Mouse (Mus musculus) midbrain, embryonic 13.5 days (tissue): ENCODE data around the gene Pkd1. TPM values are rescaled to one million over a fixed set of nuclear protein-coding genes. Genes with fewer than 3 reads are reported as not detected.

Experiments used
- ATAC-seq: fragments of 200-750 bp; cut with Nextera tagmentation; 2 replicates; pipeline ENCODE4 v1.8.0; 2017; ENCODE audit warnings: mild to moderate bottlenecking, moderate TSS enrichment, moderate library complexity
- H3K27ac ChIP-seq: fragments of 300-500 bp; sonication (generic); 2 replicates; pipeline ENCODE4 v1.5.1; 2015; ENCODE audit warnings: inconsistent platforms, mild to moderate bottlenecking, moderate library complexity
- H3K27me3 ChIP-seq: fragments of 300-500 bp; sonication (generic); 2 replicates; pipeline ENCODE4 v1.6.1; 2015; ENCODE audit warnings: mild to moderate bottlenecking, inconsistent platforms
- H3K36me3 ChIP-seq: fragments of 300-500 bp; sonication (generic); 2 replicates; pipeline ENCODE4 v1.6.1; 2015; ENCODE audit warnings: mild to moderate bottlenecking, inconsistent platforms
- H3K4me1 ChIP-seq: fragments of 300-500 bp; sonication (generic); replicated peaks from 2 replicates; pipeline ENCODE4 v1.6.1; 2015; ENCODE audit warnings: inconsistent platforms
- H3K4me2 ChIP-seq: fragments of 300-500 bp; sonication (generic); replicated peaks from 2 replicates; pipeline ENCODE4 v1.6.1; 2015; ENCODE audit warnings: moderate library complexity, mild to moderate bottlenecking, inconsistent platforms
- H3K4me3 ChIP-seq: fragments of 300-500 bp; sonication (generic); replicated peaks from 2 replicates; pipeline ENCODE4 v1.5.1; 2015; ENCODE audit warnings: mild to moderate bottlenecking, inconsistent platforms
- H3K9ac ChIP-seq: fragments of 300-500 bp; sonication (generic); replicated peaks from 2 replicates; pipeline ENCODE4 v1.6.1; 2015; ENCODE audit warnings: mild to moderate bottlenecking, inconsistent platforms
- H3K9me3 ChIP-seq: fragments of 300-500 bp; sonication (generic); 2 replicates; pipeline ENCODE4 v1.6.1; 2016; ENCODE audit warnings: mild to moderate bottlenecking, inconsistent platforms
- WGBS: fragments of 180-500 bp; shearing (Covaris S2); methylation state at CpG from one replicate; pipeline ENCODE4 v1.1.7; 2015; 5-methylcytosine and 5-hydroxymethylcytosine counted together
- polyA plus RNA-seq: library from polyadenylated mRNA; unstranded; fragments of >200 nt; fragmentation: Nextera tagmentation; extraction: Ambion mirVana; gene quantifications from 2 replicates; pipeline ENCODE4 v1.2.1, GENCODE M21; 2015

Pkd1 gene
- polyA plus RNA-seq, 1 experiment from 2014 or later = 19.4 TPM

DNA sequence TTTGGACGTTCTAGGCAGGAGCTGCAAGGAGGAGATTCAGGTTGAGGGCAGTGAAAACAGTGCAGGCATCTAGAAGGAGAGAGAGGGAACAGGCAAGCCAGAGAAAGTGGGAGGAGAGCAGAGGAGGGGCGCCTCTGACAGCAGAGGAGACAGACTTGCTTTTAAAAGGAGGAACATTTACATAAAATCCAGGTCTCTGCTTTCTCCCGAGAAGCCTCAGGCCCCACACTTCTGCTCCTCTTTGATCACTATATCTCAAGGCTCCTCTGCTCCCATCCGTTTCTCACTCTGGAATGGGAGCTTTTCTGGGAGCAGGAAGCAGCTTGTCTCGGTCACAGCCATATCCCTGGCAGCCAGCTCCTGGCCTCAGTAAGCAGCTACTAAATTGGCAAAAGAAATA is 14.3 kb upstream of the Pkd1 start:
- no peak for ATAC-seq
- 59% methylated on average over 5 of the region's 5 CpGs for WGBS

GRCm38 (mm10) chr17:24537536-24537935 is 12.1 kb upstream of the Pkd1 start:
- WGBS = 38% methylated on average over 3 of the region's 3 CpGs
- H3K9me3 ChIP-seq = no peaks in the 10 kb centered on the region
- no peaks in the 10 kb centered on the region for H3K27me3 ChIP-seq
- no peaks in the 10 kb centered on the region for H3K36me3 ChIP-seq
- no peak overlapping the region for H3K27ac ChIP-seq
- no peak overlapping the region for H3K4me2 ChIP-seq
- peaks cover 22% of the 10 kb centered on the region for H3K4me1 ChIP-seq
- no peak overlapping the region for H3K4me3 ChIP-seq
- H3K9ac ChIP-seq = 0 out of 2 replicates have a peak overlapping the region, but pooled peaks have one; percentile 39
- no peak for ATAC-seq

More for the DNA sequence above, 14.3 kb upstream of the Pkd1 start:
- H3K4me3 ChIP-seq = no peak overlapping the region
- peaks cover 45% of the 10 kb centered on the region for H3K4me1 ChIP-seq
- peaks cover 7% of the 10 kb centered on the region; the same call in 1 of the 2 replicates for H3K36me3 ChIP-seq
- H3K9ac ChIP-seq = no peak overlapping the region
- H3K27ac ChIP-seq = no peak overlapping the region
- H3K4me2 ChIP-seq = no peak overlapping the region
- H3K27me3 ChIP-seq = no peaks in the 10 kb centered on the region
- H3K9me3 ChIP-seq = no peaks in the 10 kb centered on the region

DNA sequence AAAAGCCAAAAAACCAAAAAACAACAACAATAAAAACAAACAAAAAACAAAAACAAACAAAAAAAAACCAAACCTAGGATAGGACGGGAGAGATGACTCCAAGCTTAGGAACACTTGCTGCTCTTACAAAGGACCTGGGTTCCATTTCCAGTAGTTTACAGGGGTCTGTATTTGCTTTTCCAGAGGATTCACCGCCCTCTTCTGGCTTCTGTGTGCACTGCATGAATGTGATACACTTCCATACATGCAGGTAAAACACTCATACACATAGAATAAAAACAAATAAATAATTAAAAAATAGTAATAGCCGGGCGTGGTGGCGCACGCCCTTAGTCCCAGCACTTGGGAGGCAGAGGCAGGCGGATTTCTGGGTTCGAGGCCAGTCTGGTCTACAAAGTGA is 10.7 kb upstream of the Pkd1 start:
- 73% methylated on average over 8 of the region's 8 CpGs for WGBS
- peaks cover 9% of the 10 kb centered on the region for H3K4me1 ChIP-seq
- H3K36me3 ChIP-seq = no peaks in the 10 kb centered on the region
- H3K4me3 ChIP-seq = no peak overlapping the region
- no peaks in the 10 kb centered on the region for H3K27me3 ChIP-seq
- H3K27ac ChIP-seq = no peak overlapping the region
- no peaks in the 10 kb centered on the region for H3K9me3 ChIP-seq
- H3K9ac ChIP-seq = no peak overlapping the region
- H3K4me2 ChIP-seq = no peak overlapping the region
- no peak for ATAC-seq

GRCm38 (mm10) chr17:24540375-24540774 is 9.3 kb upstream of the Pkd1 start:
- 8% methylated on average over 3 of the region's 3 CpGs for WGBS
- no peaks in the 10 kb centered on the region; the same call in 1 of the 2 replicates for H3K27me3 ChIP-seq

DNA sequence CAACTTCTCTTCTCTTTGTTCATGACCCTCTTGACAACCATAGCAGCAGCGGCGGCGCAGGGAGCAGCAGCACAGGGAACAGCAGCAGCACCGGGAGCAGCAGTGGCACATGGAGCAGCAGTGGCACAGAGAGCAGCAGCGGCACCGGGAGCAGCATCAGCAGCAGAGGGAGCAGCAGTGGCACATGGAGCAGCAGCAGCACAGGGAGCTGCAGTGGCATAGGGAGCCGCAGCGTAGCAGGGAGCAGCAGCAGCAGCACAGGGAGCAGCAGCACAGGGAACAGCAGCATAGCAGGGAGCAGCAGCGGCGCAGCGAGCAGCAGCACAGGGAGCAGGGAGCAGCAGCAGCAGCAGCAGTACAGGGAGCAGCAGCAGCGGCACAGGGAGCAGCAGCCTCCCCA is 5.0 kb upstream of the Pkd1 start:
- Histone ChIP-seq H3K36me3 (no peaks in the 10 kb centered on the region), H3K9me3 (no peaks in the 10 kb centered on the region), H3K27ac (no peak overlapping the region), H3K27me3 (peaks cover 15% of the 10 kb centered on the region), H3K4me1 (peaks cover 15% of the 10 kb centered on the region), H3K4me2 (peak overlapping the region; percentile 36), H3K9ac (peak overlapping the region; percentile 20; the same call in 1 of the 2 replicates), H3K4me3 (no peak overlapping the region; the same call in 1 of the 2 replicates)
- no peak for ATAC-seq
- WGBS = 24% methylated on average over 12 of the region's 12 CpGs

More at GRCm38 (mm10) chr17:24540375-24540774, 9.3 kb upstream of the Pkd1 start:
- no peaks in the 10 kb centered on the region for H3K36me3 ChIP-seq
- ATAC-seq = no peak
- H3K4me3 ChIP-seq = no peak overlapping the region
- peaks cover 15% of the 10 kb centered on the region for H3K4me1 ChIP-seq
- no peak overlapping the region for H3K9ac ChIP-seq
- no peak overlapping the region for H3K27ac ChIP-seq
- no peak overlapping the region for H3K4me2 ChIP-seq
- no peaks in the 10 kb centered on the region for H3K9me3 ChIP-seq

DNA sequence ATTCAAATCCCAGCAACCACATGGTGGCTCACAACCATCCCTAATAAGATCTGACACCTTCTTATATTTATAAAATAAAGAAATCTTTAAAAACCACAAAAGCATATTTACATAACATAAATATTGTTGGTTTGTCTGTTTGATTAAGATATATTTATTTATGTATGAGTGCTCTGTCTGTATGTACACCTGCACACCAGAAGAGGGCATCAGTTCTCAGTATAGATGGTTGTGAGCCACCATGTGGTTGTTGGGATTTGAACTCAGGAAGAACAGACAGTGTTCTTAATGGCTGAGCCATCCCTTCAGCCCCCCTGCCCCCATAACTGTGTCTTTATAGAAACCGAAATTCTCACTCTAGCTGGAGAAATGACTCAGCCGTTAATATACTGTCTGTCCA is 4.4 kb upstream of the Pkd1 start:
- ATAC-seq = no peak
- Histone ChIP-seq H3K9ac (0 out of 2 replicates have a peak overlapping the region, but pooled peaks have one; percentile 20), H3K27ac (no peak overlapping the region), H3K27me3 (peaks cover 15% of the 10 kb centered on the region), H3K9me3 (no peaks in the 10 kb centered on the region), H3K4me3 (no peak overlapping the region), H3K4me1 (peaks cover 15% of the 10 kb centered on the region), H3K36me3 (no peaks in the 10 kb centered on the region), H3K4me2 (no peak overlapping the region)
- WGBS = 93% methylated on average over 2 of the region's 2 CpGs

GRCm38 (mm10) chr17:24546234-24546633 is 3.4 kb upstream of the Pkd1 start:
- H3K36me3 ChIP-seq = no peaks in the 10 kb centered on the region
- H3K4me3 ChIP-seq = no peak overlapping the region
- 84% methylated on average over 3 of the region's 3 CpGs for WGBS
- H3K9me3 ChIP-seq = no peaks in the 10 kb centered on the region
- H3K27ac ChIP-seq = no peak overlapping the region
- peaks cover 15% of the 10 kb centered on the region for H3K27me3 ChIP-seq
- no peak overlapping the region for H3K4me2 ChIP-seq
- H3K9ac ChIP-seq = no peak overlapping the region
- ATAC-seq = no peak
- peaks cover 20% of the 10 kb centered on the region for H3K4me1 ChIP-seq

DNA sequence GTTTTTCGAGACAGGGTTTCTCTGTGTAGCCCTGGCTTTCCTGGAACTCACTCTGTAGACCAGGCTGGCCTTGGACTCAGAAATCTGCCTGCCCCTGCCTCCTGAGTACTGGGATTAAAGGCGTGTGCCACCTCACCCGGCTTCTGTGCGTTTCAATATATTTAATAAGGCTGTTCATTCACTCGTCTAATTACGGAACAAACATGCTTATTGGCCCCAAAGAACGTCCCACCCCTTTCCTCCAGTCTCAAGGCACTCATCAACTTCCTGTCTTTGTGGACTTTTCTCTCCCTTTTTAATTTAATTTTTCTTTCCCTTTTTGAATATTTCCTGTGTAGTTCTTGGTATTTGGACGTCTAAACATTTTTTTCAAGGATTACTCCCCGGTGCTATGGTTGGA is 1.2 kb upstream of the Pkd1 start:
- Histone ChIP-seq H3K4me3 (peak overlapping the region; percentile 65; the same call in 1 of the 2 replicates), H3K27me3 (peaks cover 15% of the 10 kb centered on the region), H3K4me1 (peaks cover 40% of the 10 kb centered on the region), H3K9me3 (no peaks in the 10 kb centered on the region), H3K27ac (no peak overlapping the region), H3K36me3 (no peaks in the 10 kb centered on the region), H3K4me2 (peak overlapping the region; percentile 86; the same call in 1 of the 2 replicates), H3K9ac (no peak overlapping the region)
- no peak for ATAC-seq
- WGBS = 34% methylated on average over 9 of the region's 9 CpGs

DNA sequence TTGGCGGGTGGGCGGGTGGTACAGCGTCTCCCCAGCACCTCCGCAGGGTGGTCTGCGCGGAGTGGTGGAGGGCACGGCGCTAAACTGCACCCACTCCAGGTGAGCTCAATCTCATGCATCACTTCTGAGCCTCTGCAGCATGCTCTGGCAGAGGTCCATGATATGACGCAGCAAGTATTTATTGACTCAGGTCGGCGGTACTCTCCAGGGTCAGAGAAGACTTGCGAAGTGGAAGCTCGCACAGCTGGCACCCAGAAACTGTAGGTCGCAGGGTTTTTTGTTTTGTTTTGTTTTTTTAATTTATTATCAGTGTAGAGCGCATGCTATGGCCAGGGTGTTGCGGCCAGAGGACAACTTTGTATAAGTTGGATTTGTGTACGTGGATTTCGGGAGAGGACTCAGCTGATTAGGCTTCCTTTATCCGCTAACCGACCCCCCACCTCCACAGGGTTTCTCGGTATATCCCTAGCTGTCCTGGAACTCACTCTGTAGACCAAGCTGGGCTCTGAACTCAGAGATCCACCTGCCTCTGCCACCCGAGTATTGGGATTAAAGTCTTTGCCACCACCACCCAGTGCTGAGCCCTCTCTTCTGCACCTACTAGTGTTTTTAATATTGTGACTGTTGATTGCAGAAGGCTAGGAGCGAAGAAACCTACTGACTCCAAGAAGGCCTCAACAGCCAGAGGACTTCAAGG is 565 bp upstream of the Pkd1 start:
- WGBS = 7% methylated on average over 23 of the region's 23 CpGs
- Histone ChIP-seq H3K4me3 (peak overlapping the region; percentile 65), H3K9me3 (no peaks in the 10 kb centered on the region), H3K4me1 (peaks cover 40% of the 10 kb centered on the region), H3K27ac (peak overlapping the region; percentile 95; the same call in 1 of the 2 replicates), H3K27me3 (peaks cover 15% of the 10 kb centered on the region), H3K4me2 (peak overlapping the region; percentile 86), H3K9ac (peak overlapping the region; percentile 32; the same call in 1 of the 2 replicates), H3K36me3 (no peaks in the 10 kb centered on the region)
- peak; percentile 22 for ATAC-seq

GRCm38 (mm10) chr17:24550416-24551049 is 899 bp downstream of the Pkd1 start:
- Histone ChIP-seq H3K36me3 (no peaks in the 10 kb centered on the region), H3K4me3 (peak overlapping the region; percentile 65), H3K27ac (peak overlapping the region; percentile 95), H3K9ac (peak overlapping the region; percentile 87), H3K27me3 (peaks cover 15% of the 10 kb centered on the region), H3K4me2 (peak overlapping the region; percentile 86), H3K4me1 (peaks cover 35% of the 10 kb centered on the region), H3K9me3 (no peaks in the 10 kb centered on the region)
- peak; percentile 91 for ATAC-seq
- under 1% methylated on average over 44 of the region's 44 CpGs for WGBS

DNA sequence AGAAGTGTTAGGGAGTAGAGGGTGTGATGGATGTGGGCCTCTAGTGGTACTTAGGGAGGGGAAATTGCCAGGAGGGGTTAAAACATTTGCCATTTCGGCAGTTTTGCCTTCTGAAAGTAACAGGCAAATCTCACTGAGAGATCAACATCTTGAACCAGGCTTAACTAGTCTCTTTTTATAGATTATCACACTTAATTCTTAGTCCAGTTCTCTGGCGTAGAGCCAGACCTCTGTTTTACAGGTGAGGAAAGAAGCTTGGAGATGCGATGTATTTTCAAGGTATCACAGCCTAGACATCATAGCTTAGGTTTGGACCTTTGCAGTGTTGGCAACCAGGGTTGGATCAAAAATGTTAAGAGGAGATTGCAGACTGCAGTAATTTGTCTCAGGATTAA is 1.4 kb downstream of the Pkd1 start:
- peak overlapping the region; percentile 87 for H3K9ac ChIP-seq
- ATAC-seq = peak; percentile 1; the same call in 1 of the 2 replicates
- peaks cover 15% of the 10 kb centered on the region for H3K27me3 ChIP-seq
- peaks cover 35% of the 10 kb centered on the region for H3K4me1 ChIP-seq
- H3K27ac ChIP-seq = peak overlapping the region; percentile 95
- WGBS = 46% methylated on average over 3 of the region's 3 CpGs
- no peaks in the 10 kb centered on the region for H3K36me3 ChIP-seq
- H3K4me3 ChIP-seq = peak overlapping the region; percentile 65
- no peaks in the 10 kb centered on the region for H3K9me3 ChIP-seq
- H3K4me2 ChIP-seq = peak overlapping the region; percentile 86

- WGBS = 96% methylated on average over 7 of the region's 7 CpGs
- Histone ChIP-seq H3K27ac (no peak overlapping the region), H3K9me3 (no peaks in the 10 kb centered on the region), H3K4me3 (no peak overlapping the region), H3K36me3 (no peaks in the 10 kb centered on the region), H3K4me2 (no peak overlapping the region), H3K27me3 (no peaks in the 10 kb centered on the region), H3K9ac (no peak overlapping the region), H3K4me1 (peaks cover 40% of the 10 kb centered on the region)
- ATAC-seq = no peak
Measured at GRCm38 (mm10) chr17:24557091-24557490, 7.5 kb downstream of the Pkd1 start.
